Mouse (Mus musculus): Measurements from ENCODE around the gene Dnmt1. TPM values are rescaled to one million over a fixed set of nuclear protein-coding genes. Genes with fewer than 3 reads are reported as not detected.

Dnmt1 gene
- polyA plus RNA-seq, 1 experiment from 2014 or later: 85.1 TPM

DNA sequence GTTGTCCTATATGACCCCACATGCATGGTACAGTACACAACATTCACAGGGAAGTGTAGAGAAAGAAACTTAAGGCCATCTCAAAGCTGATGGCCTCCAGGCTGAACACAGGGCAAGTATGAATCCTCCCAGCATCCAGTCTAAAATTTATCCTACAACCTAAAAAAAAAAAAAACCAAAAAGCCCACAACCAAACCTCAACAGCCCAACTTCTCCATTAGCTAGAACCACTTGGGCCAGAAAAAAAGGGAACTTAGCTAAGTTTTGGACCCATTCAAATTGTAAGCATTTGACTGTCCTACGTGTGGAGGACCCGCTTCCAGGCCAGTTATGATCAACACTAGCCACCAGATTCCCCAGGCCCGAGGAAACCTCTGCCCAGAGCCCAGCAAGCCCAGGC lies 36.4 kb downstream of the Dnmt1 start:
- H3K9ac ChIP-seq (ENCODE audit: low read depth, low read length): no peak overlapping the region
- WGBS: 89% methylated on average over 3 of the region's 3 CpGs
- DNase-seq (ENCODE audit: low spot score): no peak

DNA sequence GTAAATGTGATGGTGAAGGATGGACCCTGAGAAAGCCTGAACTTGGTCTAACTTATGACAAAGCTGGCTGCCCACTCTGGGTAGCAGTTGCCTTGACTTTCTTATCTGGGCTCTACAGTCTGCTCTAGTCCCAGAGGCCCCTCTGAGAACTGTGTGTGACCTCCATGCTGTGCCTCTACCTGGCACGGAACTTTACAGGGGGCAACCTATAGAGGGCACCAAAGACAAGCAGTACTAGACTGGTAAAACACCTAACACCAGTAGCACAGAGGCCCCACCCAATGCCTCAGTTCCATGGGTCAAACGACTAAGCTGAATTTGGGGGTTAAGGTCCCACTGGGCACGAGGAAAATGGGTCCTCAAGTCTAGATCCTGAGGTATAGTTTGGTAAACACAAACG lies 43.5 kb downstream of the Dnmt1 start:
- Histone ChIP-seq H3K9ac (ENCODE audit: low read depth, low read length) (no peak overlapping the region), H3K27ac (ENCODE audit: low read depth, low read length) (no peak overlapping the region), H3K27me3 (replicated peaks; ENCODE audit: control insufficient read depth, insufficient read depth, low read length) (no peaks in the 10 kb centered on the region), H3K4me2 (no peak overlapping the region), H3K9me3 (ENCODE audit: control insufficient read depth, low read length) (no peaks in the 10 kb centered on the region), H3K4me1 (replicated peaks; ENCODE audit: control insufficient read depth, insufficient read depth, low read length) (no peaks in the 10 kb centered on the region), H3K4me3 (ENCODE audit: low read depth, low read length) (no peak overlapping the region), H3K36me3 (ENCODE audit: control insufficient read depth, insufficient read depth, low read length) (peaks cover 93% of the 10 kb centered on the region)
- 79% methylated on average over 4 of the region's 4 CpGs for WGBS
- DNase-seq (ENCODE audit: low spot score) (no peak), ATAC-seq (replicated peaks; ENCODE audit: low FRiP score) (peak; percentile 75)

More for the DNA sequence above, 36.4 kb downstream of the Dnmt1 start:
- Histone ChIP-seq H3K4me1 (replicated peaks; ENCODE audit: control insufficient read depth, insufficient read depth, low read length) (no peaks in the 10 kb centered on the region), H3K4me2 (no peak overlapping the region), H3K27me3 (replicated peaks; ENCODE audit: control insufficient read depth, insufficient read depth, low read length) (no peaks in the 10 kb centered on the region), H3K27ac (ENCODE audit: low read depth, low read length) (no peak overlapping the region), H3K9me3 (ENCODE audit: control insufficient read depth, low read length) (no peaks in the 10 kb centered on the region), H3K4me3 (ENCODE audit: low read depth, low read length) (no peak overlapping the region), H3K36me3 (ENCODE audit: control insufficient read depth, insufficient read depth, low read length) (peaks cover 84% of the 10 kb centered on the region)
- no peak for ATAC-seq (replicated peaks; ENCODE audit: low FRiP score)

DNA sequence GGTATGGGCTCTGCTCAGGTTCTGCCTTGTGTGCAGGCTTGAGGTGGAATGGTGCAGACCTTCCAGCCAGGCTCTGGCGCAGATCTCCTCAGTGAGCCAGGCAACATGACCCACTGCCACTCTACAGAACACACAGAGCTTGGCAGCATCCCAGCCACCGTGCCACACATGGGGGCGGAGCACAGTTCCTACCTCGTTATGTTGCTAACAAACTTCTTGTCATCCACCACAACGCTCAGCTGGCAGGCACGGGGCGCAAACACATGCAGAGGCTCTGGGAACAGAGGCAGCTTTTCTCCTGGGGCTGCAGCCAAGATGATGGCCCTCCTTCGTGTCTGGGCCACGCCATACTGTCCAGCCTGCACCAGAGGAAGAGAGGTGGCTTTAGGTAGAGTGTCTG lies 49.7 kb downstream of the Dnmt1 start:
- ATAC-seq (replicated peaks; ENCODE audit: low FRiP score): no peak
- no peak overlapping the region for H3K9ac ChIP-seq (ENCODE audit: low read depth, low read length)

DNA sequence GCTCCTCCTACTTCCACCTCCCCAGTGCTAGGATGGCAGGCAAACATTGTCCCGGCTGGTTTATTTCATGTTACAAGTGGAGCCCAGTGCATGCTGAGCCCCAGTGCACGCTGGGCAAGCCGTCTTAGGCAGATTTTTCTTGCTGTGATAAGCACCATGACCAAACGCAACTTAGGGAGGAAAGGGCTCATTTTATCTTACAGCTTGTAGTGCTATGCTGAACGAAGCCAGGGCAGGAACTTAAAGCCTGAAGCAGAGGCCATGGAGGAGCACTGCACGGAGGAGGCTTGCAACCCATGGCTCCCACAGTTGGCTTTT lies 57.6 kb downstream of the Dnmt1 start:
- Histone ChIP-seq H3K4me3 (ENCODE audit: low read depth, low read length) (peak overlapping the region; percentile 15; the same call in 1 of the 2 replicates), H3K4me1 (replicated peaks; ENCODE audit: control insufficient read depth, insufficient read depth, low read length) (peaks cover 19% of the 10 kb centered on the region), H3K27ac (ENCODE audit: low read depth, low read length) (peak overlapping the region; percentile 85), H3K9ac (ENCODE audit: low read depth, low read length) (peak overlapping the region; percentile 48; the same call in 1 of the 2 replicates), H3K36me3 (ENCODE audit: control insufficient read depth, insufficient read depth, low read length) (peaks cover 23% of the 10 kb centered on the region), H3K4me2 (peak overlapping the region; percentile 59), H3K27me3 (replicated peaks; ENCODE audit: control insufficient read depth, insufficient read depth, low read length) (no peaks in the 10 kb centered on the region), H3K9me3 (ENCODE audit: control insufficient read depth, low read length) (no peaks in the 10 kb centered on the region)
- ATAC-seq (replicated peaks; ENCODE audit: low FRiP score) (peak; percentile 74), DNase-seq (ENCODE audit: low spot score) (peak; percentile 61)
- WGBS: 13% methylated on average over 6 of the region's 6 CpGs

More for the DNA sequence above, 49.7 kb downstream of the Dnmt1 start:
- no peak overlapping the region for H3K4me2 ChIP-seq
- H3K4me1 ChIP-seq (replicated peaks; ENCODE audit: control insufficient read depth, insufficient read depth, low read length): no peaks in the 10 kb centered on the region
- 92% methylated on average over 9 of the region's 9 CpGs for WGBS
- no peaks in the 10 kb centered on the region for H3K9me3 ChIP-seq (ENCODE audit: control insufficient read depth, low read length)
- no peaks in the 10 kb centered on the region for H3K27me3 ChIP-seq (replicated peaks; ENCODE audit: control insufficient read depth, insufficient read depth, low read length)
- no peak for DNase-seq (ENCODE audit: low spot score)
- no peak overlapping the region for H3K27ac ChIP-seq (ENCODE audit: low read depth, low read length)
- H3K4me3 ChIP-seq (ENCODE audit: low read depth, low read length): no peak overlapping the region
- peaks cover 90% of the 10 kb centered on the region for H3K36me3 ChIP-seq (ENCODE audit: control insufficient read depth, insufficient read depth, low read length)

DNA sequence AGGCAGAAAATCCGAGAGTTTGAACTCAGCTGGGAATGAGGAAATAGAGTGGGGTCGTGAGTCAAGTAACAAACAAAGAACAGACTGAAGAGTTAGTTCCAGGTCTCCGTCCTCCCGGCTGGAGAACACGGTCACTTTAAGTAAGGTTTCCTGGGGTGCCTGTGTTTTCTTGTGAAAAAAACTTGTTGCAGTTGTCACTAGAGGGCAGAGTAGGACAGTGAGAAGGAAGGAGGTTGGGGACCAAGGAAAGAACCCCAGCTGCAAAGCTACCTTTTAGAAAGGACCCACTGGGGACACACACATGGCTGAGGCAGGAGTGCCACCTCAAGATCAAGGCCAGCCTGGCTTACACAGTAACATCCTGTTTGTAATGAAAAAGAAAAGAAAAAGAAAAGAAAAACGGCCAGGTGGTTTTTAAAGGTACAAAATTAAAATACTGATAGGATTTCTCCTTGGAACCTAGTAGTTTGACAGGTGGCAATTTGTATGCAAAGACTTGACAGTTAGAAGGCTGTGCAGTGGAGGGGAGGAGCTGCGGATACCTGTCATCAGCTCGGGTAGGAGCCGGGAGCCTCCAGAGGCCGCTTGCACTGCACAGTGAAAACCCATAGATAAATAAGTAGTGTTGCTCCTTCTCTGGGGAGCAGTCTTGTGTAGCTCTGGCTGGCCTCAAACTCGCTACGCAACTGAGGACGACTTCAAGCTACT lies 58.1 kb downstream of the Dnmt1 start:
- DNase-seq (ENCODE audit: low spot score): no peak
- WGBS: 13% methylated on average over 13 of the region's 13 CpGs

DNA sequence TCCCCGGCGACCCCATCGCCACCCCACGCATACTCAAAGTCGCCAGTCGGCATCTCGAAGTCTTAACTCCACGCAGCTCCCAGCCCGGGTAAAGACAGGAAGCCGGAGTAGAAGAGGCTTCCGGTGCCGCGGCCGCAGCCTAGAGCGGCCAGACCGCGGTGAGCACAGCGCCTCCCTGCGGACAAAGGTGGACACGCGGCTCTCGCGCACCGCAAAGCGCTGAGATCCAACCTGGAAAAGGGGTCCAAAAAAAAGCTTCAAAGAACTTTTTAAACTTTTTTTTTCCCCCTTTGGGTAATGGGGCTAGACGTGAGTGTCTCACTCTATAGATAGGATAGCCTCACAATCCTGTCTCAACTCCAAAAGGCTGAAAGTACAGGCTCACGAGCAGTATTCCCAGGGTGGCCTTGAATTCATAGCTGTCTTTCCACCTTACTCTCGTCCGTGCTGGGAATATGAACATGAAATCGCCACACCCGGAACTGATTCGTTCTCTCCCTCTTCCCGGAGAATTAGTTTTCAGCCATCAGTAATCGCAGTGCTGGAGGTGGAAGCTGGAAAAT lies 61.1 kb downstream of the Dnmt1 start, which contains the start of gene Eif3g:
Gene Eif3g (minus strand): TSS at position 113 of the 563 bp plus-strand sequence.
- H3K9ac ChIP-seq (ENCODE audit: low read depth, low read length): peak within 1 kb of the TSS; percentile 97
- H3K9me3 ChIP-seq (ENCODE audit: control insufficient read depth, low read length): no peaks in the 10 kb centered on the region
- DNase-seq (ENCODE audit: low spot score) (peak; percentile 81), ATAC-seq (replicated peaks; ENCODE audit: low FRiP score) (peak; percentile 76)
- H3K4me2 ChIP-seq: peak within 1 kb of the TSS; percentile 76
- peaks cover 24% of the 10 kb centered on the region for H3K4me1 ChIP-seq (replicated peaks; ENCODE audit: control insufficient read depth, insufficient read depth, low read length)
- no peaks in the 10 kb centered on the region for H3K27me3 ChIP-seq (replicated peaks; ENCODE audit: control insufficient read depth, insufficient read depth, low read length)
- H3K4me3 ChIP-seq (ENCODE audit: low read depth, low read length): peak within 1 kb of the TSS; percentile 99
- H3K36me3 ChIP-seq (ENCODE audit: control insufficient read depth, insufficient read depth, low read length): peaks cover 33% of the 10 kb centered on the region
- peak within 1 kb of the TSS; percentile 79 for H3K27ac ChIP-seq (ENCODE audit: low read depth, low read length)
- 6% methylated on average over 34 of the region's 34 CpGs for WGBS

More for the DNA sequence above, 58.1 kb downstream of the Dnmt1 start:
- H3K9me3 ChIP-seq (ENCODE audit: control insufficient read depth, low read length): no peaks in the 10 kb centered on the region
- peaks cover 21% of the 10 kb centered on the region for H3K36me3 ChIP-seq (ENCODE audit: control insufficient read depth, insufficient read depth, low read length)
- peaks cover 24% of the 10 kb centered on the region for H3K4me1 ChIP-seq (replicated peaks; ENCODE audit: control insufficient read depth, insufficient read depth, low read length)
- peak; percentile 64 for ATAC-seq (replicated peaks; ENCODE audit: low FRiP score)
- H3K27me3 ChIP-seq (replicated peaks; ENCODE audit: control insufficient read depth, insufficient read depth, low read length): no peaks in the 10 kb centered on the region
- H3K27ac ChIP-seq (ENCODE audit: low read depth, low read length): peak overlapping the region; percentile 85
- peak overlapping the region; percentile 48 for H3K9ac ChIP-seq (ENCODE audit: low read depth, low read length)
- H3K4me2 ChIP-seq: peak overlapping the region; percentile 59
- peak overlapping the region; percentile 15; the same call in 1 of the 2 replicates for H3K4me3 ChIP-seq (ENCODE audit: low read depth, low read length)

DNA sequence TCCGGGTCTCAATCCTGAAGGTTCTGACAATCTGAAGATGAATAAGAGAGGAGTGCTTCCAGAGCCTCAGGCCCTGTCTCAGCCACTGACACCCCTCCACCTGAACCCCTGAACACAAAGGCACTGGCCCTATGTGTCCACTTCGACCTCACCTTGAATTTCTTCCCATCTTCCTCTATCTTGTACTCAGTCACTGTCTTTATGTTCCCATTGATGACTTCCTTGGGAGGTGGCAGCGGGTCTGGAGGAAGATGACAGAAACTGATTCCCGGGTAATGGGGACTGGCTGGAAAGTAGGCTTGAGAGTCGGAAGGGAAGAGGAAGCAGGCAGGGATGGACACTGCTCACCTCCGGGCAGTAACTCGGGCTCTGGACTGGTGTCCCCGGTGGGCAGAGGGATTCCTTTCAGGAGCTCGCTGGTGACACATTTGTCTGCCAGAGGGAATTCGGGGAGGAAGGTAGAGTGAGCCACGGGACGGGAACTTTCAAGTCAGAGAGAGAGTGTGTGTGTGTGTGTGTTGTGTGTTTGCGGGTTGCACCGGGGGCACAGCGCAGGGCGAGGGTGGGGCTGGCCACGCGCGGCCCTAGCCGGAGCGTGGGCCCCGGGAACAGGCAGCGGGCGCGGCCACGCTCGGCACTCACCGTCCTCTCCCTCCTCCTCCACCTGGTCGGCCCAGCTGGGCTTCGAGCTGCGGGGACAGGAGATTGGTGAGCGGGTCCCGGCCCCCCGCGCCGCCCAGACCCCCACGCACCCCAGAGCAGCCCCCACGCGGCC lies 61.8 kb downstream of the Dnmt1 start:
- ATAC-seq (replicated peaks; ENCODE audit: low FRiP score) (peak; percentile 61), DNase-seq (ENCODE audit: low spot score) (no peak)
- peak overlapping the region; percentile 76 for H3K4me2 ChIP-seq
- WGBS: 3% methylated on average over 39 of the region's 39 CpGs
- no peaks in the 10 kb centered on the region for H3K27me3 ChIP-seq (replicated peaks; ENCODE audit: control insufficient read depth, insufficient read depth, low read length)
- H3K9ac ChIP-seq (ENCODE audit: low read depth, low read length): peak overlapping the region; percentile 97
- H3K4me3 ChIP-seq (ENCODE audit: low read depth, low read length): peak overlapping the region; percentile 99
- H3K9me3 ChIP-seq (ENCODE audit: control insufficient read depth, low read length): no peaks in the 10 kb centered on the region
- H3K36me3 ChIP-seq (ENCODE audit: control insufficient read depth, insufficient read depth, low read length): peaks cover 37% of the 10 kb centered on the region
- peaks cover 24% of the 10 kb centered on the region for H3K4me1 ChIP-seq (replicated peaks; ENCODE audit: control insufficient read depth, insufficient read depth, low read length)
- H3K27ac ChIP-seq (ENCODE audit: low read depth, low read length): peak overlapping the region; percentile 79

DNA sequence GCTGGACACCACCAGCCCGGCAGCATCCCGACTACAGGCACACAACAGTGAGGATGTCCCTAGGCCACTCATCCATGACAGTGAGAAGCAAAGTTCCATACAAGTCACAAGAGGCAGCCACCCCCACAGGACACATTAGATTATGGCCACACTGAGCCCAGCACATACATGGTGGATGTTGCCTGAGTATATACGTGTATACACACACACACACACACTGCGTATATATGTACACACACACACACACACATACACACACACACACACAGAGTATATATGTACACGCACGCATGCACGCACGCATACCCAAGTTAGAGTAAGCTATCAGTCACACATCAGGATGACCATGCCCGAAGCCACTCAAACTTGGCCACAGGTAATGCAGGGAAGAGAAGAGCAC lies 64.3 kb downstream of the Dnmt1 start:
- WGBS: 93% methylated on average over 9 of the region's 9 CpGs
- Histone ChIP-seq H3K4me3 (ENCODE audit: low read depth, low read length) (no peak overlapping the region), H3K4me1 (replicated peaks; ENCODE audit: control insufficient read depth, insufficient read depth, low read length) (peaks cover 14% of the 10 kb centered on the region), H3K9me3 (ENCODE audit: control insufficient read depth, low read length) (no peaks in the 10 kb centered on the region), H3K27ac (ENCODE audit: low read depth, low read length) (no peak overlapping the region), H3K27me3 (replicated peaks; ENCODE audit: control insufficient read depth, insufficient read depth, low read length) (no peaks in the 10 kb centered on the region), H3K9ac (ENCODE audit: low read depth, low read length) (no peak overlapping the region), H3K36me3 (ENCODE audit: control insufficient read depth, insufficient read depth, low read length) (peaks cover 62% of the 10 kb centered on the region), H3K4me2 (no peak overlapping the region)
- no peak for DNase-seq (ENCODE audit: low spot score)
- no peak for ATAC-seq (replicated peaks; ENCODE audit: low FRiP score)

Measured in liver, embryonic 11.5 days (tissue).